Mouse (Mus musculus): ENCODE results near the gene Slit2. TPM values are rescaled to one million over a fixed set of nuclear protein-coding genes. Genes with fewer than 3 reads are reported as not detected.

Gene Slit2
- polyA plus RNA-seq, 1 experiment = 4.9 TPM

DNA sequence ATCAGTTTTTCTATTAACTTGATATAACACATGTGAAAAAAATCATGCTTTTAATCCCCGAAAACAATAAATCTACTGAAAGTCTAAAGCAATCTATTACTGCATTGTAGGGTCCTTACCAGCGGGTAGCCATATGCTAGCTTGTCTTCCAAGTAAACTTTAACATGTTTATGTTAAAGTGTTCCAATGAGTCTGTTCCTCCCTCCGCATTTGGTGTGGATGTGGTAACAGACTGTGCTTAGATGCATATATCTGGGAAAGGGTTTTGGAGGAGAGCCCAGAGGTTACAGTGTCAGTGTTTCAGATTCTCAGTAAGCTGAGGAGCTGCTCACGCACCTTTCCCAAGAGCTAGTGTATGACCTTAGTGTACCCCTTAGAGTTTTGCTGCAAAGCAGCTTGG is 204.9 kb downstream of the Slit2 start:
- H3ac ChIP-seq (ENCODE audit: control insufficient read depth, insufficient read length, low read depth) = no peak overlapping the region
- H3K4me3 ChIP-seq (ENCODE audit: insufficient read depth, poor library complexity, severe bottlenecking) = no peak overlapping the region
- TF ChIP-seq USF1 (IDR thresholded peaks at IDR 0.05; ENCODE audit: low read depth) (no peak), FOSL1 (IDR thresholded peaks at IDR 0.05; ENCODE audit: insufficient read depth, low read length, poor library complexity, severe bottlenecking) (no peak), MYOG (IDR thresholded peaks at IDR 0.05; ENCODE audit: control insufficient read depth, extremely low read depth, insufficient read length) (no peak), CTCF (IDR thresholded peaks at IDR 0.05; ENCODE audit: control insufficient read depth, insufficient read depth, insufficient read length) (no peak), MAX (IDR thresholded peaks at IDR 0.05) (no peak), CEBPB (IDR thresholded peaks at IDR 0.05; ENCODE audit: low read depth) (no peak), MYOD1 (IDR thresholded peaks at IDR 0.05; ENCODE audit: control insufficient read depth, insufficient read length, low read depth) (no peak)
- no peaks in the 10 kb centered on the region for H3K27me3 ChIP-seq (ENCODE audit: control insufficient read depth, insufficient read depth, insufficient read length)
- no peaks in the 10 kb centered on the region for H3K79me2 ChIP-seq (ENCODE audit: control insufficient read depth, insufficient read depth)
- no peaks in the 10 kb centered on the region for H3K79me3 ChIP-seq (ENCODE audit: low read depth)
- no peaks in the 10 kb centered on the region for H3K36me3 ChIP-seq (ENCODE audit: control insufficient read depth, insufficient read depth)

GRCm38 (mm10) chr5:48199380-48199779 is 216.4 kb downstream of the Slit2 start:
- no peaks in the 10 kb centered on the region for H3K79me3 ChIP-seq (ENCODE audit: low read depth)
- H3K36me3 ChIP-seq (ENCODE audit: control insufficient read depth, insufficient read depth) = no peaks in the 10 kb centered on the region
- H3K79me2 ChIP-seq (ENCODE audit: control insufficient read depth, insufficient read depth) = no peaks in the 10 kb centered on the region
- TF ChIP-seq USF1 (IDR thresholded peaks at IDR 0.05; ENCODE audit: low read depth) (no peak), MYOG (IDR thresholded peaks at IDR 0.05; ENCODE audit: control insufficient read depth, extremely low read depth, insufficient read length) (no peak), MYOD1 (IDR thresholded peaks at IDR 0.05; ENCODE audit: control insufficient read depth, insufficient read length, low read depth) (no peak), CTCF (IDR thresholded peaks at IDR 0.05; ENCODE audit: control insufficient read depth, insufficient read depth, insufficient read length) (no peak), FOSL1 (IDR thresholded peaks at IDR 0.05; ENCODE audit: insufficient read depth, low read length, poor library complexity, severe bottlenecking) (no peak), MAX (IDR thresholded peaks at IDR 0.05) (no peak), CEBPB (IDR thresholded peaks at IDR 0.05; ENCODE audit: low read depth) (no peak)
- H3K27me3 ChIP-seq (ENCODE audit: control insufficient read depth, insufficient read depth, insufficient read length) = no peaks in the 10 kb centered on the region
- H3K4me3 ChIP-seq (ENCODE audit: insufficient read depth, poor library complexity, severe bottlenecking) = no peak overlapping the region
- H3ac ChIP-seq (ENCODE audit: control insufficient read depth, insufficient read length, low read depth) = no peak overlapping the region

- Histone ChIP-seq H3K4me3 (ENCODE audit: insufficient read depth, poor library complexity, severe bottlenecking) (no peak overlapping the region), H3ac (ENCODE audit: control insufficient read depth, insufficient read length, low read depth) (no peak overlapping the region), H3K79me3 (ENCODE audit: low read depth) (no peaks in the 10 kb centered on the region), H3K36me3 (ENCODE audit: control insufficient read depth, insufficient read depth) (no peaks in the 10 kb centered on the region), H3K79me2 (ENCODE audit: control insufficient read depth, insufficient read depth) (no peaks in the 10 kb centered on the region), H3K27me3 (ENCODE audit: control insufficient read depth, insufficient read depth, insufficient read length) (no peaks in the 10 kb centered on the region)
- TF ChIP-seq MYOD1 (IDR thresholded peaks at IDR 0.05; ENCODE audit: control insufficient read depth, insufficient read length, low read depth) = no peak
Measured at GRCm38 (mm10) chr5:48215248-48215647, 232.3 kb downstream of the Slit2 start.

- H3K4me3 ChIP-seq (ENCODE audit: insufficient read depth, poor library complexity, severe bottlenecking) = no peak overlapping the region
- no peaks in the 10 kb centered on the region for H3K36me3 ChIP-seq (ENCODE audit: control insufficient read depth, insufficient read depth)
- no peaks in the 10 kb centered on the region for H3K27me3 ChIP-seq (ENCODE audit: control insufficient read depth, insufficient read depth, insufficient read length)
- no peaks in the 10 kb centered on the region for H3K79me3 ChIP-seq (ENCODE audit: low read depth)
- H3ac ChIP-seq (ENCODE audit: control insufficient read depth, insufficient read length, low read depth) = no peak overlapping the region
- no peak for TF ChIP-seq CTCF (IDR thresholded peaks at IDR 0.05; ENCODE audit: control insufficient read depth, insufficient read depth, insufficient read length)
- TF ChIP-seq CEBPB (IDR thresholded peaks at IDR 0.05; ENCODE audit: low read depth) = no peak
- TF ChIP-seq MAX (IDR thresholded peaks at IDR 0.05) = no peak
- TF ChIP-seq FOSL1 (IDR thresholded peaks at IDR 0.05; ENCODE audit: insufficient read depth, low read length, poor library complexity, severe bottlenecking) = no peak
- no peak for TF ChIP-seq MYOD1 (IDR thresholded peaks at IDR 0.05; ENCODE audit: control insufficient read depth, insufficient read length, low read depth)
- no peak for TF ChIP-seq USF1 (IDR thresholded peaks at IDR 0.05; ENCODE audit: low read depth)
- TF ChIP-seq MYOG (IDR thresholded peaks at IDR 0.05; ENCODE audit: control insufficient read depth, extremely low read depth, insufficient read length) = no peak
- H3K79me2 ChIP-seq (ENCODE audit: control insufficient read depth, insufficient read depth) = no peaks in the 10 kb centered on the region
Measured at GRCm38 (mm10) chr5:48219624-48220155, 236.8 kb downstream of the Slit2 start.

- TF ChIP-seq CEBPB (IDR thresholded peaks at IDR 0.05; ENCODE audit: low read depth) (no peak), CTCF (IDR thresholded peaks at IDR 0.05; ENCODE audit: control insufficient read depth, insufficient read depth, insufficient read length) (no peak), USF1 (IDR thresholded peaks at IDR 0.05; ENCODE audit: low read depth) (no peak), MYOG (IDR thresholded peaks at IDR 0.05; ENCODE audit: control insufficient read depth, extremely low read depth, insufficient read length) (no peak), MYOD1 (IDR thresholded peaks at IDR 0.05; ENCODE audit: control insufficient read depth, insufficient read length, low read depth) (no peak), FOSL1 (IDR thresholded peaks at IDR 0.05; ENCODE audit: insufficient read depth, low read length, poor library complexity, severe bottlenecking) (no peak), MAX (IDR thresholded peaks at IDR 0.05) (no peak)
- no peaks in the 10 kb centered on the region for H3K79me2 ChIP-seq (ENCODE audit: control insufficient read depth, insufficient read depth)
- H3K36me3 ChIP-seq (ENCODE audit: control insufficient read depth, insufficient read depth) = no peaks in the 10 kb centered on the region
- no peak overlapping the region for H3K4me3 ChIP-seq (ENCODE audit: insufficient read depth, poor library complexity, severe bottlenecking)
- no peaks in the 10 kb centered on the region for H3K79me3 ChIP-seq (ENCODE audit: low read depth)
- no peak overlapping the region for H3ac ChIP-seq (ENCODE audit: control insufficient read depth, insufficient read length, low read depth)
- H3K27me3 ChIP-seq (ENCODE audit: control insufficient read depth, insufficient read depth, insufficient read length) = no peaks in the 10 kb centered on the region
Measured at GRCm38 (mm10) chr5:48225500-48225899, 242.6 kb downstream of the Slit2 start.

DNA sequence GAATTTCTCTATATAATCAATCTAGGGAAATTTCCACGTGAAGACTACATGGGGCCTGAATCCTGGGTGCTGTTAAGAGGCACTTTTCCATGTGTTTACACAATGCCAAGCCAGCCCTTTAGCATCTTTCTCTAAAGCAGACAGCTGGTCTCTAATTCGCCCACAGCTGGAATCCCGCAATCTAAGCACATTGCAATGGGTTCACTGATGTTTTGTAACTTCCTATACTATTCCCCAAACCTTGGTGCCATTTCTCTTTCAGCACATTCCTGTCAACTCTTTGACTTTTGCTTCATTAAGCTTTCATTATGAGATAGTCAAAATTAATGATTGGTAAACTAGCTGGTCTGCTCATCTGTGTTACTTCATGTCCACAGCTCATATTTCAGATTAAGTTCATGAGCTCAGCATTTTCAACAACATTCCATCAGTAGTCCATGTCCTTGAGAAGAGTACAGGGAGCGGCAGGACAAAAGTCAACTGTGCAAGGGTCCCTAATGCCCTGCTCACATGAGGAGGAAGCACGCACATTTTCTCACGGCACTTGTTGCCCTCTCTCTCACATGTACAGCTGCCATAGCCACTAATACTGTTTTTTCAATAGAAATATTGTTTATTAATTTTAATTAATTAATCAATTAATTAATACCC is 247.6 kb downstream of the Slit2 start:
- H3K79me2 ChIP-seq (ENCODE audit: control insufficient read depth, insufficient read depth) = no peaks in the 10 kb centered on the region
- H3ac ChIP-seq (ENCODE audit: control insufficient read depth, insufficient read length, low read depth) = no peak overlapping the region
- TF ChIP-seq MYOD1 (IDR thresholded peaks at IDR 0.05; ENCODE audit: control insufficient read depth, insufficient read length, low read depth) (no peak), FOSL1 (IDR thresholded peaks at IDR 0.05; ENCODE audit: insufficient read depth, low read length, poor library complexity, severe bottlenecking) (no peak), MYOG (IDR thresholded peaks at IDR 0.05; ENCODE audit: control insufficient read depth, extremely low read depth, insufficient read length) (no peak), CTCF (IDR thresholded peaks at IDR 0.05; ENCODE audit: control insufficient read depth, insufficient read depth, insufficient read length) (no peak), CEBPB (IDR thresholded peaks at IDR 0.05; ENCODE audit: low read depth) (no peak), USF1 (IDR thresholded peaks at IDR 0.05; ENCODE audit: low read depth) (no peak), MAX (IDR thresholded peaks at IDR 0.05) (no peak)
- H3K36me3 ChIP-seq (ENCODE audit: control insufficient read depth, insufficient read depth) = no peaks in the 10 kb centered on the region
- no peaks in the 10 kb centered on the region for H3K27me3 ChIP-seq (ENCODE audit: control insufficient read depth, insufficient read depth, insufficient read length)
- no peaks in the 10 kb centered on the region for H3K79me3 ChIP-seq (ENCODE audit: low read depth)
- no peak overlapping the region for H3K4me3 ChIP-seq (ENCODE audit: insufficient read depth, poor library complexity, severe bottlenecking)

Measured in C2C12 (cell line).